Mouse (Mus musculus): ENCODE results near the gene Krt36.

- TF ChIP-seq CHD2 (IDR thresholded peaks at IDR 0.05; ENCODE audit: low read depth, low read length) (no peak), HCFC1 (IDR thresholded peaks at IDR 0.05; ENCODE audit: borderline replicate concordance, insufficient read depth, low read length) (no peak), ZC3H11A (IDR thresholded peaks at IDR 0.05; ENCODE audit: borderline replicate concordance, low read depth, low read length) (no peak), ZNF384 (IDR thresholded peaks at IDR 0.05; ENCODE audit: low read depth, low read length) (no peak), MAFK (IDR thresholded peaks at IDR 0.05; ENCODE audit: insufficient read depth, low read depth, low read length) (no peak)
Observed at GRCm38 (mm10) chr11:100139391-100139790, 34.0 kb upstream of the Krt36 start.
